Mouse (Mus musculus) CH12.LX (cell line): ENCODE results near the gene Fndc3a. TPM values are rescaled to one million over a fixed set of nuclear protein-coding genes. Genes with fewer than 3 reads are reported as not detected.
A peak's percentile ranks its signal among the peaks of the same experiment; 100 is the strongest.

ENCODE experiments used
- DNase-seq: peaks from one replicate; pipeline ENCODE4 v3.0.0-alpha.2; 2013; ENCODE audit errors: extremely low read depth
- H3K27ac ChIP-seq: 2 replicates; pipeline ENCODE4 v1.5.1; 2012; ENCODE audit warnings: low read depth, mild to moderate bottlenecking, control low read depth, moderate library complexity; ENCODE audit not compliant: insufficient read depth
- H3K27me3 ChIP-seq: replicated peaks from 2 replicates; pipeline ENCODE3; 2012; ENCODE audit warnings: inconsistent platforms
- H3K36me3 ChIP-seq, 2 experiments: replicated peaks in 1 of 2; 2 replicates each; pipeline versions ENCODE3 to v1.6.1; 2012; ENCODE audit warnings: inconsistent platforms in 1 of 2, low read length in 1 of 2, mild to moderate bottlenecking in 1 of 2, mixed read lengths in 1 of 2, moderate library complexity in 1 of 2; ENCODE audit not compliant: control insufficient read depth in 1 of 2, insufficient read depth in 1 of 2
- H3K4me1 ChIP-seq, 2 experiments: 2 replicates each; pipeline ENCODE4 v1.6.1; 2012; ENCODE audit warnings: inconsistent platforms in 1 of 2, moderate library complexity in 1 of 2; ENCODE audit not compliant: insufficient read depth in 2 of 2, control insufficient read depth in 1 of 2
- H3K4me2 ChIP-seq: 2 replicates; pipeline ENCODE4 v1.6.1; 2012; ENCODE audit warnings: low read depth, mild to moderate bottlenecking, control low read depth; ENCODE audit not compliant: poor library complexity, insufficient read depth, severe bottlenecking
- H3K4me3 ChIP-seq, 3 experiments: fragments of 150-350 bp in 1 of 3; sonication (generic) in 1 of 3; replicated peaks in 1 of 3; 2 replicates each; pipeline versions ENCODE3 to v1.5.1; 2011 to 2012; ENCODE audit warnings: low read depth in 2 of 3, low read length in 2 of 3, mild to moderate bottlenecking in 2 of 3, moderate library complexity in 2 of 3, control low read depth in 1 of 3, improper control_type of control experiment in 1 of 3, inconsistent platforms in 1 of 3, mixed read lengths in 1 of 3; ENCODE audit not compliant: poor library complexity in 1 of 3
- H3K79me2 ChIP-seq: replicated peaks from 2 replicates; pipeline ENCODE4 v1.6.1; 2012; ENCODE audit warnings: mild to moderate bottlenecking, moderate library complexity; ENCODE audit not compliant: control insufficient read depth, poor library complexity, insufficient read depth, severe bottlenecking; ENCODE audit errors: extremely low read depth
- H3K9ac ChIP-seq: 2 replicates; pipeline ENCODE4 v1.6.1; 2012; ENCODE audit warnings: low read depth, mild to moderate bottlenecking, control low read depth, moderate library complexity; ENCODE audit not compliant: insufficient read depth
- H3K9me3 ChIP-seq: replicated peaks from 2 replicates; pipeline ENCODE3; 2012; ENCODE audit warnings: low read length, inconsistent platforms, mixed read lengths
- CHD2 ChIP-seq: IDR thresholded peaks from 2 replicates; pipeline ENCODE4 v1.6.1; 2011; ENCODE audit warnings: low read length, improper control_type of control experiment
- CTCF ChIP-seq, 2 experiments: IDR thresholded peaks in 1 of 2; conservative IDR thresholded peaks in 1 of 2; 2 replicates each; pipeline ENCODE4 v1.5.1; 2011 to 2012; ENCODE audit warnings: low read depth in 2 of 2, low read length in 2 of 2, improper control_type of control experiment in 1 of 2, inconsistent platforms in 1 of 2, mild to moderate bottlenecking in 1 of 2, moderate library complexity in 1 of 2
- ELF1 ChIP-seq: IDR thresholded peaks from 2 replicates; pipeline ENCODE4 v1.6.1; 2014; ENCODE audit warnings: low read depth, mild to moderate bottlenecking, inconsistent platforms, low read length, improper control_type of control experiment
- EP300 ChIP-seq: IDR thresholded peaks from 2 replicates; pipeline ENCODE4 v1.6.1; 2011; ENCODE audit warnings: low read length, improper control_type of control experiment
- GABPA ChIP-seq: IDR thresholded peaks from 2 replicates; pipeline ENCODE4 v1.6.1; 2012; ENCODE audit warnings: low read depth, low read length, improper control_type of control experiment, inconsistent platforms; ENCODE audit not compliant: insufficient replicate concordance
- KAT2A ChIP-seq: IDR thresholded peaks from 2 replicates; pipeline ENCODE4 v1.6.1; 2012; ENCODE audit warnings: low read length, improper control_type of control experiment, inconsistent platforms; ENCODE audit not compliant: insufficient replicate concordance
- MAFK ChIP-seq: IDR thresholded peaks from 2 replicates; pipeline ENCODE4 v1.6.1; 2011; ENCODE audit warnings: low read length, improper control_type of control experiment; ENCODE audit not compliant: insufficient replicate concordance
- MAZ ChIP-seq: IDR thresholded peaks from 2 replicates; pipeline ENCODE4 v1.6.1; 2012; ENCODE audit warnings: low read depth, mild to moderate bottlenecking, inconsistent platforms, low read length, improper control_type of control experiment, moderate library complexity
- MEF2A ChIP-seq: IDR thresholded peaks from 2 replicates; pipeline ENCODE4 v1.6.1; 2014; ENCODE audit warnings: low read depth, mild to moderate bottlenecking, inconsistent platforms, low read length, improper control_type of control experiment, borderline replicate concordance
- MXI1 ChIP-seq: IDR thresholded peaks from 2 replicates; pipeline ENCODE4 v1.6.1; 2011; ENCODE audit warnings: mild to moderate bottlenecking, low read depth, low read length, improper control_type of control experiment
- NRF1 ChIP-seq: IDR thresholded peaks from 2 replicates; pipeline ENCODE4 v1.6.1; 2014; ENCODE audit warnings: low read depth, mild to moderate bottlenecking, inconsistent platforms, low read length, improper control_type of control experiment, moderate library complexity
- POLR2A ChIP-seq: IDR thresholded peaks from 2 replicates; pipeline ENCODE4 v1.6.1; 2011; ENCODE audit warnings: low read depth, mild to moderate bottlenecking, improper control_type of control experiment, low read length
- RAD21 ChIP-seq: IDR thresholded peaks from 2 replicates; pipeline ENCODE4 v1.6.1; 2011; ENCODE audit warnings: low read depth, mild to moderate bottlenecking, low read length, improper control_type of control experiment, moderate library complexity
- SMC3 ChIP-seq: IDR thresholded peaks from 2 replicates; pipeline ENCODE4 v1.6.1; 2011; ENCODE audit warnings: low read depth, low read length, improper control_type of control experiment
- UBTF ChIP-seq: IDR thresholded peaks from 2 replicates; pipeline ENCODE4 v1.6.1; 2012; ENCODE audit warnings: low read depth, mild to moderate bottlenecking, inconsistent platforms, low read length, improper control_type of control experiment, moderate library complexity
- ZKSCAN1 ChIP-seq: IDR thresholded peaks from 2 replicates; pipeline ENCODE4 v1.6.1; 2012; ENCODE audit warnings: low read depth, inconsistent platforms, low read length, improper control_type of control experiment, borderline replicate concordance
- ZMIZ1 ChIP-seq: IDR thresholded peaks from 2 replicates; pipeline ENCODE4 v1.6.1; 2012; ENCODE audit warnings: low read depth, mild to moderate bottlenecking, inconsistent platforms, low read length, improper control_type of control experiment
- dilution Hi-C: fragments of 300-500 bp; cut with MboI; formaldehyde crosslinking; loops from 2 replicates; pipeline ENCODE4 v1.14.3; 2020; ENCODE audit warnings: low sequenced_read_pairs; ENCODE audit not compliant: extremely low pct_unique_long_range_greater_than_20kb, extremely low pct_ligation_motif_present
- in situ Hi-C: fragments of 300-500 bp; cut with MboI; formaldehyde crosslinking; loops from 3 replicates; pipeline ENCODE4 v1.14.3; 2019; ENCODE audit warnings: low sequenced_read_pairs, low pct_ligation_motif_present, low pct_unique_long_range_greater_than_20kb, mixed read lengths
- polyA plus RNA-seq: library from polyadenylated mRNA; unstranded; fragments of >175 nt; gene quantifications from 2 replicates; pipeline ENCODE4 v1.2.1, GENCODE M21; 2012; ENCODE audit warnings: low read depth; ENCODE audit not compliant: insufficient read length
- total RNA-seq, 2 experiments: library from RNA; depleted of rRNA; stranded (reverse); fragments of 300-350 nt in 1 of 2; fragments of >200 nt in 1 of 2; gene quantifications; 2 replicates each; pipeline ENCODE4 v1.2.3; 2012 to 2014

Gene Fndc3a
- total and polyA plus RNA-seq, 3 experiments = 35.4 to 48.6 (median 40.0) TPM

DNA sequence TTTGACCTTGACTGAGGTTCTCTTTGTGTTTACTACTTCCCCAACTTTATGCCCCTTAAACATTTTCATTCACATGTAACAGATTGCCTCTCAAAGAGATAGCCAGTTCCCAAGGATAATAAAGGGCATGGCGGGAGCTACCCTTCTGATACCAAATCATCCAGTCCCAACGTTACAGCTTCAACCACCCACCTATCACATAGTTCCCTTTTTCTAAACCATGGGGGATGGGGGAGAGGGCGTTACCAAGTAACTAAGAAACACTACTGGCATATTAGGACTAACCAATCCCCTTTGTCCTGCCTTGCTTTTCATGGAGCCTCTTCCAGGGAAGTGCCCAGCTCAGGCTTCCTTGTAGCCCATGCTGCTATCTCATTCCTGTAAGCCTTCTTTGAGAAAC, 32.6 kb downstream of the Fndc3a start:
- in situ Hi-C loops (no loop called here), dilution Hi-C loops (no loop called here)
- TF ChIP-seq MXI1 = no peak
- no peak for TF ChIP-seq NRF1
- no peak for TF ChIP-seq UBTF
- no peak for TF ChIP-seq GABPA
- no peak for TF ChIP-seq ZMIZ1
- TF ChIP-seq EP300 = no peak
- peaks cover 45% of the 10 kb centered on the region for H3K79me2 ChIP-seq
- no peak overlapping the region for H3K4me3 ChIP-seq
- H3K4me1 ChIP-seq = peaks cover 2 to 17% of the 10 kb centered on the region in 2 experiments; a peak in 3 of 4 replicates
- no peak overlapping the region for H3K4me2 ChIP-seq
- no peaks in the 10 kb centered on the region for H3K9me3 ChIP-seq
- peaks cover 22 to 58% of the 10 kb centered on the region in 2 experiments for H3K36me3 ChIP-seq
- no peak overlapping the region for H3K9ac ChIP-seq
- no peaks in the 10 kb centered on the region for H3K27me3 ChIP-seq
- no peak overlapping the region for H3K27ac ChIP-seq
- peak; percentile 27 for DNase-seq

DNA sequence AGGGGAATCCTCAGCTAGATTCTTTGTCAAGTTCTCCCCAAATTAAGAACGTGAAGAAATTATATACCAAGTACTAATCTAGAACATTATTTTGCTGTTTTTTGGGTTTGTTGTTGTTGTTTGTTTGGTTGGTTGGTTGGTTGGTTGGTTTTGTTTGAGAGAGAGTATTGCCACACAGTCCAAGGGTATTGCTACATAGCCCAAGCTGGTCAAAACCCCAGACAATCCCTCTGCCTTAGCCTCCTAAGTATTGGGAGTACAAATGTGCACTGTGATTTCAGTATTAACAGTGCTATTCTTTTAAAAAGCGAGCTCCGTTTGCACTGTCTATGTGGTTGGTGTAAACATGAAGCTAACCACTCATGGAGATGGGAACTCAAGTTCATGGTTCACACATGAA, 37.9 kb downstream of the Fndc3a start:
- no peaks in the 10 kb centered on the region for H3K27me3 ChIP-seq
- no peak overlapping the region for H3K4me3 ChIP-seq
- H3K4me1 ChIP-seq = peaks cover 4 to 6% of the 10 kb centered on the region in 2 experiments; a peak in 3 of 4 replicates
- H3K27ac ChIP-seq = no peak overlapping the region
- dilution Hi-C loops = no loop called here
- H3K4me2 ChIP-seq = no peak overlapping the region
- H3K9me3 ChIP-seq = peaks cover 4% of the 10 kb centered on the region
- no peak overlapping the region for H3K9ac ChIP-seq
- DNase-seq = no peak
- in situ Hi-C loops = no loop called here
- TF ChIP-seq MAZ (no peak), MAFK (no peak), MEF2A (no peak), ELF1 (no peak)
- H3K79me2 ChIP-seq = peaks cover 45% of the 10 kb centered on the region
- peaks cover 37 to 73% of the 10 kb centered on the region in 2 experiments for H3K36me3 ChIP-seq

DNA sequence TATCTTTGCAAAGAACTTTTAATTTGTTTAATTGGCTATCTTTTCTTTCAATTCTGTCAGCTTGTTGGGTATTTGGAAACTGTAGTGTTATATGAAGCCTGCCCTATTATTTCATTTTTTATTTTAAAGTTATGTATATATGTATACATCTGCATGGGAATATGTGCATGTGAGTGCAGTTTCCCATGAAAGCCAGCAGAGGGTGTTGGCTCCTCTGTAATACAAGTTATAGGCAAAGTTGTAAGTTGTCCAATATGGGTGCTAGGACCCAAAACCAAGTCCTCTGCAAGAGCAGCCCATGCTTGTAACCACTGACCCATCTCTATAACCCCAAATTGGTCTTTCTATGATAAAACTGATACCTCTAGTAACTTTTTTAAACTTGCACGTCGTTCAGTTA, 38.8 kb downstream of the Fndc3a start:
- Histone ChIP-seq H3K36me3 (peaks cover 32 to 66% of the 10 kb centered on the region in 2 experiments), H3K27me3 (no peaks in the 10 kb centered on the region), H3K4me2 (no peak overlapping the region), H3K79me2 (peaks cover 43% of the 10 kb centered on the region), H3K9ac (no peak overlapping the region), H3K4me3 (no peak overlapping the region), H3K27ac (no peak overlapping the region), H3K4me1 (peaks cover 3 to 6% of the 10 kb centered on the region in 2 experiments; a peak in 3 of 4 replicates), H3K9me3 (peaks cover 4% of the 10 kb centered on the region)
- TF ChIP-seq POLR2A = no peak
- peak; percentile 44 for TF ChIP-seq RAD21
- TF ChIP-seq KAT2A = no peak
- peak in 1 of 2 experiments; percentile 47; a peak in 2 of 4 replicates for TF ChIP-seq CTCF (conservative IDR thresholded peaks at IDR 0.05 in 1 of 2, IDR thresholded peaks at IDR 0.05 in 1 of 2; ENCODE audit: low read depth in 2 of 2, low read length in 2 of 2)
- no peak for TF ChIP-seq ZKSCAN1
- TF ChIP-seq SMC3 = peak; percentile 39
- TF ChIP-seq CHD2 = no peak
- dilution Hi-C loops = no loop called here
- no peak for DNase-seq
- in situ Hi-C loops = no loop called here
